Mouse (Mus musculus) erythroblast, embryonic 14.5 days (primary cell): Measurements from ENCODE around the gene Rnft1. TPM values are rescaled to one million over a fixed set of nuclear protein-coding genes. Genes with fewer than 3 reads are reported as not detected.
"Not testable (repeated sequence)": the region's sequence is repeated elsewhere in the genome, so short reads cannot be mapped to it uniquely, and the experiment has no call there.

Experiments
- H3K27me3 ChIP-seq: 2 replicates; pipeline ENCODE4 v1.6.1; 2012; ENCODE audit warnings: inconsistent platforms; ENCODE audit not compliant: control insufficient read depth
- H3K36me3 ChIP-seq: 2 replicates; pipeline ENCODE4 v1.6.1; 2012; ENCODE audit warnings: mild to moderate bottlenecking, inconsistent platforms; ENCODE audit not compliant: control insufficient read depth
- H3K4me1 ChIP-seq: 2 replicates; pipeline ENCODE4 v1.6.1; 2012; ENCODE audit warnings: inconsistent platforms; ENCODE audit not compliant: control insufficient read depth
- H3K4me3 ChIP-seq: replicated peaks from 2 replicates; pipeline ENCODE3; 2012; ENCODE audit warnings: moderate library complexity, mild to moderate bottlenecking, inconsistent platforms
- H3K9me3 ChIP-seq: 2 replicates; pipeline ENCODE4 v1.6.1; 2012; ENCODE audit warnings: low read length, inconsistent platforms, mixed read lengths; ENCODE audit not compliant: control insufficient read depth
- GATA1 ChIP-seq: IDR thresholded peaks from 2 replicates; pipeline ENCODE4 v1.6.1; 2012; ENCODE audit warnings: low read length, inconsistent platforms, mixed read lengths
- TAL1 ChIP-seq: IDR thresholded peaks from 3 replicates; pipeline ENCODE4 v1.6.1; 2012; ENCODE audit warnings: low read length, inconsistent platforms, mixed read lengths
- polyA plus RNA-seq: library from polyadenylated mRNA; stranded (reverse); fragments of >175 nt; gene quantifications from 2 replicates; pipeline ENCODE4 v1.2.3, GENCODE M21; 2012

The Rnft1 gene
- polyA plus RNA-seq, 1 experiment, result 0.13 TPM

DNA sequence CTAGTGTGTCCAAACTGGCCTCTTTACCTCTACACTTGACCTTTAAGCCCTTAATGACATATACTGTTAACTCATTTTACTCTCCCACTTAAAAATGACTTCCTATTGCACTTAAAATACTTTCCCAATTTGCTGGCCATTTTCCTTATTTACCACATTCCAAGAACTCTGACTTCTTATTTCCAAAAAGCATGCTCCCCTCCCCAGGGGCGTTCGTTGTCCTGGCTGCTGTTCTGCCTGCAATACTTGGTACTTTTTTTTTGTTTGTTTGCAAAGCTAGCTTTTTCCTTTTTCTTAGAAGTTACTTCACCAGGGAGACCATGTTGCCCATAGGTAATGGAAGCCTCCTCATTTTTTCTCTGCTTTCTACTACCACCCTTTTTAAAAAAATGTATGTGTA is 18.7 kb downstream of the Rnft1 start:
- TF ChIP-seq TAL1 (no peak), GATA1 (no peak)
- peaks cover 81% of the 10 kb centered on the region for H3K36me3 ChIP-seq
- no peaks in the 10 kb centered on the region for H3K27me3 ChIP-seq
- H3K9me3 ChIP-seq, result no peaks in the 10 kb centered on the region
- H3K4me3 ChIP-seq, result no peak overlapping the region
- no peaks in the 10 kb centered on the region; the same call in 1 of the 2 replicates for H3K4me1 ChIP-seq

DNA sequence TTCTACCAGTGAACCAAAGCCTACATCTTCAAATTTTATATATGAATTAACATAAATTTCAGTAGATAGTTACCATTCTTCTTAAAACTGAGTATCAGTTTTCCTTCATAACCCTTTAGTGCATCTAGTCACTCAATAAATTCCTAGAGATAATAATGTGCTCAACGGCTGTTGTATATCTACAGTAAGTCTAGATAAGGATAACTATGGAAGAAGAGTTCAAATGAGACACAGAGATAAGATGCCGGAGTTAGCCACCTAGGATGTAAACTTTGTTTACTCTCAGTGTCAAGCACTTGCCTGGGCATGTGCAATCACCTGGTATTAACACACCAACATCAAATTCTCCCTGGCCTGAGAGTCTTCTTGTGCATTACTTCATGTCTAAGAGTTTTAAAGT is 22.9 kb downstream of the Rnft1 start:
- H3K4me3 ChIP-seq, result no peak overlapping the region
- no peaks in the 10 kb centered on the region for H3K9me3 ChIP-seq
- no peaks in the 10 kb centered on the region for H3K4me1 ChIP-seq
- peaks cover 92% of the 10 kb centered on the region for H3K36me3 ChIP-seq
- no peak for TF ChIP-seq GATA1
- TF ChIP-seq TAL1, result no peak
- H3K27me3 ChIP-seq, result no peaks in the 10 kb centered on the region

DNA sequence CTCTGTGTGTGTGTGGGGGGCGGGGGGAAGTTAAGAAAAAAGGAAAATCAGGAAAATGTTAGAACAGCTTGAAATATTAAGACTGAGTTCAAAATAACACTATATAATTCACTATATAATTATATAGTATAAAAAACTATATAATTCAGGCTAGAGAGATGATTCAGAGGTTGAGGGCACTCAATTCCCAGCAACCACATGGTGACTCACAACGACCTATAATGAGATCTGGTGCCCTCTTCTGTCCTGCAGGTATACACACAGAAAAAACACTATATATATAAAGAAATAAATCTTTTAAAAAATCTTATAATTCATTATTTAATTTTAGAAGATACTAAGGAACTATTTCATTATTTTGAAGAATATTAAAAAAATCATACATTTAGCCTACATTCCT is 23.5 kb downstream of the Rnft1 start:
- TF ChIP-seq GATA1 (no peak), TAL1 (no peak)
- Histone ChIP-seq H3K4me3 (no peak overlapping the region), H3K9me3 (no peaks in the 10 kb centered on the region), H3K36me3 (peaks cover 92% of the 10 kb centered on the region), H3K27me3 (no peaks in the 10 kb centered on the region), H3K4me1 (no peaks in the 10 kb centered on the region)

DNA sequence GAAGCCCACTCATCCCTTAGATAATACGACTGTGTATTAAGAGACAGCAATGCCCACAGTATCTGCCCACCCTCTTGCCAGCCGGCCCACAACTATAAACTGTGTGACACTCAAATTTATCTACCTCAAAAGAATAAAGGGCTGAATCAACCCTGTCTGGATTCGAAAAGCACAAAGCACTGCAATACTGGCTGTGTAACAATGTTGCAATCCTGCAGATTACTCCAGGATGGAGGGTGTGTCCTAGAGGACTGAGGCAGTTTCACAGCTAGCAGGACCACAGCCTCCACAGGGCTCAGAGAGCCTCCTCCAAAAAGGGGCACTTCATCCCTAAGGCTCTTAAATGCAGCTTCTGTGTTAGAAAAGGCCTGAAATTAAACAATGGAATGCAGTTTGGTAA is 32.2 kb downstream of the Rnft1 start:
- Histone ChIP-seq H3K9me3 (0 out of 2 replicates have a peak, but pooled peaks cover 3% of the 10 kb centered on the region), H3K27me3 (no peaks in the 10 kb centered on the region), H3K4me1 (no peaks in the 10 kb centered on the region), H3K4me3 (no peak overlapping the region), H3K36me3 (peaks cover 92% of the 10 kb centered on the region)
- TF ChIP-seq GATA1, result no peak
- TF ChIP-seq TAL1, result no peak

DNA sequence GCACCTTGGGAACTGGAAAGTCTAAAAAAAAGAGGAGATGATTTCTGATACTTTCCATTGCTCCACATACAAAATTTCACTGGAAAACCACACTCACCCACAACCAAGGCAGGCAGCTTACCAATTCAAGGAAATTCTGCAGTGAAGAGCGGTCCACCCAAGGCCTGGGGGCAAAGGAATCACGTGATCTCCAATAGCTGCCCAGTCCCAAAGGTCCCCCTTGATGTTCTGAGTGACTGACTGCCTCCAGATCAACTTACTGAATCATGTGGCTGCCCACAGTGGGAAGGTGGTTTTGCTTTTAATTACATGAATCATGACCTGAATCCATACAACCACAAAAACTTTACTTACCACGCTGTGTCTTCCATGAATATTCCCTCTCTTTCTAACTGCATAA is 32.8 kb downstream of the Rnft1 start:
- H3K4me3 ChIP-seq, result no peak overlapping the region
- no peaks in the 10 kb centered on the region for H3K4me1 ChIP-seq
- H3K36me3 ChIP-seq, result peaks cover 92% of the 10 kb centered on the region
- no peaks in the 10 kb centered on the region for H3K27me3 ChIP-seq
- TF ChIP-seq GATA1 (no peak), TAL1 (no peak)
- 0 out of 2 replicates have a peak, but pooled peaks cover 3% of the 10 kb centered on the region for H3K9me3 ChIP-seq

DNA sequence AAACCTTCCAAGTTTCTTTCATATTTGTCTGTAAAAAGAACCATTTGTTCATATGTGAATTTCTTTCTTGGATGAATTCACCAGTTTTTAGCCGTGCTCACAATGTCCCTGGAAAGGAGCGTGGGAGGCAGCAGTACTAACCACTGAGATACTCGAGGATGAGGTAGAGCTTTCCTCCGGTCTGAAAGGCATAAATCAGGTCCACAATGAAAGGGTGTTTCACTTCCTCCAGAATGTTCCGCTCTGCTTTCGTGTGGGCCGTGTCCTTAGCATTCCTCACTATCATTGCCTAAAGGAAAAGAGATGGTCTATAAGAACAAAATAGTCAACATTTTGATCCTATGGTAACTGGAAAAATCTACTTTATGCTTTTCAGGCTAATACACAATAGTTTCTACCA is 35.3 kb downstream of the Rnft1 start:
- Histone ChIP-seq H3K9me3 (0 out of 2 replicates have a peak, but pooled peaks cover 3% of the 10 kb centered on the region), H3K27me3 (no peaks in the 10 kb centered on the region), H3K36me3 (peaks cover 92% of the 10 kb centered on the region), H3K4me3 (no peak overlapping the region), H3K4me1 (no peaks in the 10 kb centered on the region)
- TF ChIP-seq TAL1 (no peak), GATA1 (no peak)

DNA sequence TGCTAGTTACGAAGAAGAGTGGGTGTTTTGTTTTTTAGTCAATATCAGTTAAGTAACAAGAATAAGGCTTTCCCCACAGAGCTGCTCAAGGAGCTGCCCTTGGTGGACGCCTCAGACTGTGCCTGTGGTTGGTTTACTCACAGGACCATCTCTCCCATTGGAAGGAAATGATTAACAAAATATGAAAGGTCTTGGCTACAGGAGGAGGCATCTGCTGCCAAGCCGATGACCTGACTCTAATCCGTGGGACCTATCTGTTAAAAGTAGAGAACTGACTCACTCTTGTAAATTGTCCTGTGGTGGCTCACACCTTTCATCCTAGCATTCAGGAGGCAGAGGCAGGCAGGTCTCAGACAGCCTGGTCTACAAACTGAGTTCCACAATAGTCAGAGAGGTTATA is 43.1 kb downstream of the Rnft1 start:
- no peak overlapping the region for H3K4me3 ChIP-seq
- H3K36me3 ChIP-seq, result peaks cover 91% of the 10 kb centered on the region
- no peaks in the 10 kb centered on the region for H3K27me3 ChIP-seq
- no peaks in the 10 kb centered on the region for H3K4me1 ChIP-seq
- H3K9me3 ChIP-seq, result no peaks in the 10 kb centered on the region
- TF ChIP-seq TAL1 (no peak), GATA1 (no peak)

DNA sequence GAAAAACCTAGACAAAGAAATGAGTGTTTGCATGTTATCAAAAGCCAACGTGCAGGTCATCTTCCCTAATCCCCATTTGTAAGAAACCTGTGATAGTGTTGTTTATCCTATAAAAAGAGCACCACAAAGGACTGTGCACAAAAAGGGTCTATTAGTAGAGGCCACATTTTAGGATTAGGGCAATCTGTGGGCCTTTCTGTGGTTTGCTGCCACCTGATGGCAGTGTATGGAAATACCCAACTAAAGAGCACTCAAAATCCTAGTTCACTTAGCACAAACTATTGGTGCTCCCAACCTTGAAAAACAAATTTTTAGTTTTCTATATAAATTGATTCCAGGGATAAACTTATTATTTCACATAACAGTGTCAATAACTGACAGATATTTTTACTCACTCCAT is 48.4 kb downstream of the Rnft1 start:
- H3K27me3 ChIP-seq, result no peaks in the 10 kb centered on the region
- no peaks in the 10 kb centered on the region for H3K9me3 ChIP-seq
- H3K4me3 ChIP-seq, result no peak overlapping the region
- H3K36me3 ChIP-seq, result peaks cover 67% of the 10 kb centered on the region
- TF ChIP-seq GATA1, result no peak
- TF ChIP-seq TAL1, result no peak
- peaks cover 2% of the 10 kb centered on the region; the same call in 1 of the 2 replicates for H3K4me1 ChIP-seq

DNA sequence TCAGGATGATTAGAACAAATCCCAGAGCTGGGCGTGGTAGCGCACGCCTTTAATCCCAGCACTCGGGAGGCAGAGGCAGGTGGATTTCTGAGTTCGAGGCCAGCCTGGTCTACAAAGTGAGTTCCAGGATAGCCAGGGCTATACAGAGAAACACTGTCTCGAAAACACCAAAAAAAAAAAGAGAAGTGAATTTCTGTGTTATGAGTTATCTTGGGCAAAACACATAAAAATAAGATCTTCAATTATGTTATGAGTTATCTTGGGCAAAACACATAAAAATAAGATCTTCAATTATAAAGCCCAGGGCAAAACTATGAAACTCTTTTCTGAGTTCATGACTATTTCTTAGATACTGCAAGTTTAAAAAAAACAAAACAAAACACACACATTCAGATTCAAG is 48.8 kb downstream of the Rnft1 start:
- not testable (repeated sequence) for H3K4me3 ChIP-seq, H3K4me1 ChIP-seq, H3K27me3 ChIP-seq, H3K9me3 ChIP-seq
- H3K36me3 ChIP-seq, result peaks cover 63% of the 10 kb centered on the region

DNA sequence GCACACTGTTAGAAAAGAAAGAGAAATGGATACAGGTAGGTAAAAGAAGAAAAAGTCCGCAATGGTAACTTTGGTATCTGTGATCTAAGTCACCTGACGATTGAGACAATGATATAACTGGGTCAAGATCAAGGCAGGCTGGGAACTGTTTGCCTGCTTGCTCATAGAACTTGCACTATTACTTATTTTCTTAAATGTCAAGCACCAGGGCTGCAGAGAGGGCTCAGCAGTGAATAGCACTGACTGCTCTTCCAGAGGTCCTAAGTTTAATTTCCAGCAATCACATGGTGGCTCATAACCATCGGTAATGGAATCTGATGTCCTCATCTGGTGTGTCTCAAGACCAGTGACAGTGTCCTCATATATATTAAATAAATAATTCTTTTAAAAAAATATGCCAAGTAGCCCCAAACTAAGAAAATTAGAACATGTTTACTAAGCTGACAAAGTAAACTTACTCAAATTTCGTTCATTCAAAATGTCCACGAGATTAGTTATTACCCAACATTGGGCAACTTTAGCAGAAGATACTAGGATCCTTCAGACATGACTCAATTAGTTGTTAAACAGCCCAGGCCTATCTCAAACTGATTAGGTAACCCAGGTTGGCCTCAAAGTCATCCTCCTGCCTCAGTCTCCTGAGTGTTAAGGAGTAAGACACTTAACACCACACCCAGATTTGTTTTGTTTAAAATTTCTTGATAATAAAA is 49.9 kb downstream of the Rnft1 start:
- H3K9me3 ChIP-seq, result no peaks in the 10 kb centered on the region
- H3K36me3 ChIP-seq, result peaks cover 57% of the 10 kb centered on the region
- H3K27me3 ChIP-seq, result no peaks in the 10 kb centered on the region
- TF ChIP-seq GATA1, result no peak
- no peak for TF ChIP-seq TAL1
- H3K4me1 ChIP-seq, result peaks cover 4% of the 10 kb centered on the region
- no peak overlapping the region for H3K4me3 ChIP-seq
